Mouse (Mus musculus): Measurements from ENCODE around the gene Rfk.

DNA sequence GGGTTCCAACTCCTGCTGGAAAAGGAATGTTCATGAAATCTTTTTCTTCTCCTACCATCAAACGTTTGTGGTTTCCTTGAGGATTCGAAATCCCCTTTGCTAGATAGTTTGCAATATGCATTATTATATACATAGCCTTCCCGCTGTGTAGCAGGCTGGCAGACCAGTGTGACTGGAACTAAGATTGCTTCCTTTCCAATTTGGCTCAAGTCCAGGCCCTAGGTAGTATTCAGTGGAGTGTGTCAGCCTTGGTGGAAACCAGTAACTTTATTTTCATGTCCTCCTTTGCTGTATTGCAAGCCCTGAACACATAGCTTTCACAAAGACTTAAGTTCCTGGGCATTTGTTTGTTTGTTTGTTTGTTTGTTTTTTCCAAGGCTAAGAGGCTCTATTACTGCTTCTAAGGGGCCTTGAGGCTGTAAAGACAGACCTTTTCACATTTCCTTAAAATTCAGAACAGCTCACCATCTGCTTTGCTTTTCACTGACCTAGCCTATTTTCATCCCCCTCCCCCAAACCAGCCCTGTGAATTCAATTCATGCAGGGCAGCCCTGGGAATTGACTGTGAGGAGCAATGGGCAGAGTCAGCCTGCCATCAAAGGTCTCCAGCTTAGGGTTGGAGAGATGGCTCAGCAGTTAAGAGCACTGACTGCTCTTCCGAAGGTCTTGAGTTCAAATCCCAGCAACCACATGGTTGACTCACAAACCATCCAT, 45.8 kb downstream of the Rfk start:
- TF ChIP-seq ZKSCAN1 (IDR thresholded peaks at IDR 0.05; ENCODE audit: borderline replicate concordance, low read depth, low read length) (no peak), MAFK (IDR thresholded peaks at IDR 0.05; ENCODE audit: insufficient replicate concordance, low read length) (no peak), ETS1 (conservative IDR thresholded peaks at IDR 0.05; ENCODE audit: low read depth, low read length) (no peak), POLR2A (IDR thresholded peaks at IDR 0.05; ENCODE audit: low read depth, low read length) (no peak)

All from CH12.LX (cell line).